Mouse (Mus musculus): Measurements from ENCODE around the gene Zbtb3.
"Not testable (repeated sequence)": the region's sequence is repeated elsewhere in the genome, so short reads cannot be mapped to it uniquely, and the experiment has no call there.

Gene Zbtb3

DNA sequence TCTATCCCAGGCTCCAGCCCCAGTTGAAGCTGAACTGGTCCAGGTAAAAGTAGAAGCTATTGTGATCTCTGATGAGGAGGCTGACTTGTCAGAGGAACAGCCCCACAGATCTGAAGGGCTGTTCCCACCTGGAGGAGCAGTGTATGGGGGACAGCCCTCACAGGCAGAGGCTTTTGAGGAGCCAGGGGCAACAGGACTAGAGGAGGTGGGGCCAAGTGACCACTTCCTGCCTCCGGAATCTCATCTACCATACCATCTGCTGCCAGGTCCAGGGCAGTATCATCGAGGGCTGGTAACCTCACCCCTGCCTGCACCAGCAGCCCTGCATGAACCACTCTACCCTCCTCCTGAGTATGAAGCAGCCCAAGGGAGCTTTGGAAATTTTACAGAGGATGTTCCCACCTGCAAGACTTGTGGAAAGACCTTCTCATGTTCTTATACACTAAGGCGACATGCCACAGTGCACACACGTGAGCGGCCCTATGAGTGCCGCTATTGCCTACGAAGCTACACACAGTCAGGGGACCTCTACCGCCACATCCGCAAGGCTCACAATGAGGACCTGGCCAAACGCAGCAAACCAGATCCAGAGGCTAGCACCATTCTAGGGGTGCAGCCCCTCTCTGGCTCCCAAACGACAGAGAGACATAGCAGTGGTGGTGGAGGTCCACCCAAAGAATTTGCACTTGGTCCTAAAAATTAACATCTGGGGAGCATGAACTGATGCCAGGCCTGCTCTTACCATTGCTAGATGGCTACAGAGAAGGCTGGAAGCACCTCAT, 1.7 kb downstream of the Zbtb3 start:
- DNase-seq (ENCODE audit: low spot score) = no peak

DNA sequence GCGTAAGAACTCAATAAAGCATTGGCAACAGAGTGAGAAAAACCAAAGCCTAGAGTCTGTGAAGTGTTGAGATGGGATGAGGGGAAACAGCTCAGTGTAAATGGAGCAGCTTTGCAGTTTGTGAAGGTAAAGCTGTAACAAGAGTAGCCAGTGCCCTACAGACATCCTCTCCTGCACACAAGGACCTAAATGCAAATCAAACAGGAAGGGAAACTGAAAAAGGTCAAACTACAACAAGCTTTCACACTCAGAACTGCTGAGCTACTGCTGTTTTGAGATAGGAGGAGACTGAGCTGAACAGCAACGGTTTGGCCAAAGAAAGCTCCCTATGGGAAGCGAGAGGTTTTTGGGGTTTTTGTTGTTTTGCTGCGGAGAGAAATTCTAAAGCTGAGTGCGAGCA, 4.5 kb downstream of the Zbtb3 start:
- no peak for DNase-seq (ENCODE audit: low spot score)

DNA sequence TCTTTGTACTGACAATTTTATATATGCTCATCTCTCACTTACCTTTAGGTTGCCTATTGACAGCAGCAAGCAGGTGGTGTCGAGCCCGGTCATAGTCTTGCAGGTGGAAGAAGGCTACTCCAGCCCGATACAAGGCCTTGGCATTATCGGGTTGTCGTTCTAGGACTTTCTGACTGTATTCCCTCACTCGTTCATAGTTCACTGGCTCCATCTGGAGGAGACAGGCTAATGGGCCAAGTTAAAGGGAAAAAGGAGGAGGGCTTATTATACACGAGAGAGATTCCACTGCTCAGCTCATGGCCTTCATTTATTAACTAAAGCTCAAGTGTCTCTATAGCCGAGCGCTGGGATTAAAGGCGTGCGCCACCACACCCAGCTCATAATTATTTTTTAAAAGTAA, 13.5 kb downstream of the Zbtb3 start:
- no peak for DNase-seq (ENCODE audit: low spot score)

DNA sequence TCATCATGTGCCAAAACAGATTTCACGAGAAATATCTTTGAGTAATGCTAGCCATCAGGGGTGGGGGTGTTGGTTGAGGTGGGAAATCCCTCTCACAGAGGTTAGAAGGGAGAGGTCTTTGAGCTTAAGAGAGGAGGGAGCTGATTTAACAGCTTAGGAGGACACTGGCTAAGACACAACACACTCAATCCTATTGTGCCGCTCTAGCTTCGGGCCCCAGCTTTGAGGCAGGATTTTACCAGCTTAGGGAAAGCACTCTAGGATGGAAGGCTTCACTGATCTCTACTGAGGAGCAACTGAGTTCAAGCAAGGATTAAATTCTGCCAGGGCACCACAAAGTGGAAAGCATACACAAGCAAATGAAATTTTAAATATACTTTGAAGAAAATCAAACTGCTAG, 14.6 kb downstream of the Zbtb3 start:
- no peak for DNase-seq (ENCODE audit: low spot score)

DNA sequence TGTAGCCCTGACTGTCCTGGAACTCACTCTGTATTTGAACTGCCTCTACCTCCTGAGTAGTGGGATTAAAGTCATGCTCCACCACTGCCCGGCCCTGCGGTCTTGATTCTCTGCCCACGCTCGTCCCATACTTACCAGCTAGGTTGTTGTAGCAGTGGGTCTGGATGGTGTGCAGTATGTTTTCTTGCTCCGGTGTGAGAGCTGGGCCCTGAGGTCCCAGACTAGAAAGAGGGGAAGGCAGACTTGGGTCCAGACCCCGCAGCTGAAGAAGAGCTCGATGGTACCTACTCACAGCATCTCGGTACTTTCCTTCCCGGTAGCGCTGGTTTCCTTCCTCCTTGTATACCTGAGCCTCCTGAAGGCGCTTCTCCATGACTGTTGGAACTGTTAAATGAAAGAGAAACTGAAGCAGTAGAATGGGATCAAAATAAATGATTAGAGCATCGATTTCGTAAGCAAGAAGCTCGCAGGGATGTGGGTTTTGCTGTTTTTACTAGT, 16.0 kb downstream of the Zbtb3 start:
- DNase-seq (ENCODE audit: low spot score) = no peak

DNA sequence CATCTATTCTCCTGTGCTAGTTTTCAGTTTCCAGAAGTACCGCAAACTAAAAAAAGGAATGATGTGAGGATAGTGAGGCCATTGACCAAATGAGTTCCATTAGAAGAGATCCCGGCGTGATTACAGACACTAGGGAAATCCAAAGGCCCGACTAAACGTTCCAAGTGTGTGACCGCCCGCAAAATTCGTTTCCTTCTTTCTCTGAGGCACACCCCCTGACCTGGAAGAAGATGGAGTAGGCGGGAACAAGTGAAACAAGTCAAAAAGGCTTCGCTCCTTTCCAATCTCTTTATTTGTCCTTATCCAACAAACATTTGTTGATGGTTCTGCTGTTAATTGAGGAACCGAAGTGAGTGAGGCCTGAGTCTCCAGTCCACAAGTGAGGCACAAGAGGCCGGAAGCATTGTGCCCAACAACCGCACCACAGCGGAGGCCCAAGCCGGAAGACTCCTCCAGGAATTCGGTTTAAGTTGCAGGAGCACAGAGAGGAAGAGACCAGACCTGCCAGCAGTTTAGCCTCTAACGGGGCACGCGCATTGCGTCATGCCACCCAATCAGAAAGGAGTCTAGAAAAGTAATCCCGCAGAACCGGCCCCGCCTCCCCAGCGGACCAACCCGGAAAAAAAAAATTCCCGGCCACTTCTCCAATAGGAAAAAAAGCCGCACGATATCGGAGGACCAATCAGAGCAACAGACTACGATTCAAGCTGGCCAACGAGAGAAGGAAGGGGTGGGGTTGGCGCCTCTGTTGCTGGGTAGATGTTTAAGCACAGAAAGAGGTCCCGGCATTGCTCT, 16.6 kb downstream of the Zbtb3 start, which contains the start of gene Ttc9c:
Gene Ttc9c (minus strand): TSS at position 533 of the 795 bp plus-strand sequence.
- peak; percentile 93 for DNase-seq (ENCODE audit: low spot score)

DNA sequence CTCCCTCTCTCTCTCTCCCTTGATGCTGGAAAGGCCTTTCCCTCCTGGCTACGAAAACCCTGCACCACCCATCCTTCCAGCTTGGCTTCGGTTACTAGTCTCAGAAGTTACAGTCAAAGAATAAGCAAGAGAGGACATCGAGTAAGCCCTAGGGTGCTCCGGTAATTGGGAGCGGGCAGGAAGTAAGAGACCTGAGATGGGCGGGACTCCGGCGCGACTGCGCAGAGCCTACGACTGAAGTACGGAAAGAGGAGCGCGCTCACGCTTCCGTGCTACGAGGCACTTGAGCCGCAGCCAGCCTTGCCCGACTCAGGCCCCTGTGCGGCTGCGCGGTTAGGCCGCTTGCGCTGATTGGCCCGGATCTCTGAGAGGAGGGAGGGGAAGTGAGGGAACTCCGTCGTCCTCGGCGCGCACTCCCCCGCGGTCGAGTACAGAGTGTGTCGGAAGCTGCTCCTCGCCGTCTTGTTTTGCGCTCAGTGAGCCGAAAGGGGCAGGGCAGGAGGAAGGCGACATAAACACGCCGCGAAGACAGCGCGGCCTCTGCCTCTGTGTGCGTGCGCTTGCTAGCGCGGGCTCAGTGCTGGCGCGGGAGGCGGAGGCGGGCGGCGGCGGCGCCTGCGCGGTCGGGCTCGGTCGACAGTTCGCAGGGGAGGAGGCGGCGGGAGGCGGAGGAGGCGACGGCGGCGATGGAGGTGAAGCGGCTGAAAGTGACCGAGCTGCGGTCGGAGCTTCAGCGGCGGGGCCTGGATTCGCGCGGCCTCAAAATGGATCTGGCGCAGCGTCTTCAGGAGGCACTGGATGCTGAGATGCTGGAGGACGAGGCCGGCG, 17.5 kb downstream of the Zbtb3 start, which contains the start of gene Hnrnpul2:
Gene Hnrnpul2 (plus strand): TSS at position 415 of the 828 bp plus-strand sequence.
- peak; percentile 94 for DNase-seq (ENCODE audit: low spot score)

DNA sequence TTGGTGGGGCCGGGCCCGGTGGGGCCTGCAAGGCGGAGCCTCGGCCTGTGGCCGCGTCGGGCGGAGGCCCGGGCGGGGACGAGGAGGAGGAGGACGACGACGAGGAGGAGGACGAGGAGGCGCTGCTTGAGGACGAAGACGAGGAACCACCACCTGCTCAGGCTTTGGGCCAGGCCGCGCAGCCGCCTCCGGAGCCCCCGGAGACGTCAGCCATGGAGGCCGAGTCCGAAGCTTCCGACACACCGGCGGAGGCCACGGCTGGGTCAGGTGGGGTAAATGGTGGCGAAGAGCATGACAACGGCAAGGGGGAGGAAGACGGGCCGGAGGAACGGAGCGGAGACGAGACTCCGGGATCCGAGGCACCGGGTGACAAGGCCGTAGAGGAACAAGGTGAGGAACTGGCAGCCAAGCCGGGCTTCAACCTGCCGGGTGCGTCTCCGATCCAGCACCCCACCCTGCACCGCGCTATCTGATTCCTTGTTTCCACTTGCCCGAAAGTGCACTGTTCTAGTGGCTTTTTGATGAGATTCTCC, 18.1 kb downstream of the Zbtb3 start:
- DNase-seq (ENCODE audit: low spot score) = no peak

DNA sequence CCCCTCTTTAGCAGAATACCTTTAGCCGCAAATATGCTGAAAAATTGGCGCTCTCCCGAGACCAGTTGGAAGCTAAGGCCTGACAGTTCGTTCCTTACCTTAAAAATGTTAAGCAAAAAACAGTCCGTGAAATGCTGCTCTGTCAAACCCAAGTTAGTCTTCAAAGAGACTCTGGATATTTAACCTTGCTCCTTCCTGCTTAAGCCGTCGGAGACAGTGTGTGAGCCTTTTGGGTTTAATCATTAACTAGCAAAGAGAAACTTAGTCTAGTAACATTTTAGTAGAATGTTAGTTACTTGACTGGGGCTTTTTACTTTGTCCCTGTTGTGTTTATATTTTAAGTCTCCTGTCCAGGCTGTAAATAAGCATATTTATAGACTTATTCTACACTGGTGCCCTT, 18.8 kb downstream of the Zbtb3 start:
- DNase-seq (ENCODE audit: low spot score) = no peak

DNA sequence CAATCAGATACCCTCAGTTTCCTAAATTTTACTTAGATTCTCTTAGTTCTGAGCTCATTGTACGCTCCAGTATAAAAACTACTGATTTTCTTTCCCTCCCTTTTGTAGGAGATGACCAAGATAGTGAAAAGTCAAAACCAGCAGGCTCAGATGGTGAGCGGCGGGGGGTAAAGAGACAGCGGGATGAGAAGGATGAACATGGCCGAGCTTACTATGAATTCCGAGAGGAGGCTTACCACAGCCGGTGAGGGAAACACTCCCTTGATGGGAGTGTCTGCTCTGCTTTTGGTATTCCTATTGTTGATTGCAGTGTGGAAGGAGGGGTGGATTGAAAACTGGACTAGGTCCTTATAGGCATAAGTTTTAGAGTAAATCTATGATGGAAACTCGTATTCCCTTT, 20.3 kb downstream of the Zbtb3 start:
- no peak for DNase-seq (ENCODE audit: low spot score)

DNA sequence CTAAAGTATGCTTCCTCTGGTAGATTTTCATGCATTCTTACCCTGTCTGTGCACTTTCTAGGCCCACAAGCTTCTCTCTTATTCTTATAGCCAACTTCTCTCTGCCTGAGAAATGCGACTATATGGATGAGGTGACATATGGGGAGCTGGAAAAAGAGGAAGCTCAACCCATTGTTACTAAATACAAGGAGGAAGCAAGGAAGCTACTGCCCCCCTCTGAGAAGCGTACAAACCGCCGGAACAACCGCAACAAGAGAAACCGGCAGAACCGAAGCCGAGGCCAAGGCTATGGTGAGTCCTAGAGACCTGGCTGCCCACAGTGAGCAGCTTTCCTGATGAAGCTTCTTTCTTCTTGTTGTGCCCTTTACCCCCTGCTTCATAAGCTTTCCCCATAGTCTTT, 27.3 kb downstream of the Zbtb3 start, which contains the start of gene AC129217.1:
Gene AC129217.1 (plus strand): TSS at position 114 of the 400 bp plus-strand sequence.
- no peak for DNase-seq (ENCODE audit: low spot score)

DNA sequence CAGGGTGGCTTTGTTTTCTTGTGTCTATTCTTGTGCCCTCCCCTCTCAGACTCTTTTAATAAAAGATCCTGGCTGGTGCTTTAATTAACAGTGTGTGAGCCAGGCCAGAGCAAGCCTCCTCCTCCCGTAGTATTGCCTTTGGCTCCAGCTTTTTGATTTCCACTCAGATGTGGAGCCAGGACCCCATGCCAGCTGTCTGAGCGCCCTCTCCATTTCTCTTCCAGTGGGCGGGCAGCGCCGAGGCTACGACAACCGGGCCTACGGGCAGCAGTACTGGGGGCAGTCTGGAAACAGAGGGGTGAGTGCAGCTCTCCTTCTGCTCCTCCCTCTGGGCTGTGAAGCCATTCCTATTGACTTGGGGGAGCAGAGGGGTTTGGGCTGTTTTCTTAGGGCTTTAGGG, 28.3 kb downstream of the Zbtb3 start:
- no peak for DNase-seq (ENCODE audit: low spot score)

DNA sequence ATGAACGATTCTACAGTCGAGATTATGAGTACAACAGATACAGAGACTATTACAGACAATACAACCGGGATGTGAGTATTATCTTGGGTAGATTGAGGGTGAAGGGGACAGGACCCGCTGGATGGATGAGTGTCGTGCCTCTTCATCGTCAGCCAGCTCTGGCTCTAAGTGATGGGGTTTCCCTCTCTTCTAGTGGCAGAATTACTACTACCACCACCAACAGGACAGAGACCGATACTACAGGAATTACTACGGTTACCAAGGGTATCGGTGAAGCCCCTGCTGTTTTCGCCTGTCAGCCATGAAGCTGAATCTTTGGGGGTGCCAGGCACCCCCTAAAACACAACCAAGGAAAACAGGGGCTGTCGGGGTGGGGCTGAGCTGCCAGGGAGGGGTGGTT, 28.9 kb downstream of the Zbtb3 start:
- no peak for DNase-seq (ENCODE audit: low spot score)

DNA sequence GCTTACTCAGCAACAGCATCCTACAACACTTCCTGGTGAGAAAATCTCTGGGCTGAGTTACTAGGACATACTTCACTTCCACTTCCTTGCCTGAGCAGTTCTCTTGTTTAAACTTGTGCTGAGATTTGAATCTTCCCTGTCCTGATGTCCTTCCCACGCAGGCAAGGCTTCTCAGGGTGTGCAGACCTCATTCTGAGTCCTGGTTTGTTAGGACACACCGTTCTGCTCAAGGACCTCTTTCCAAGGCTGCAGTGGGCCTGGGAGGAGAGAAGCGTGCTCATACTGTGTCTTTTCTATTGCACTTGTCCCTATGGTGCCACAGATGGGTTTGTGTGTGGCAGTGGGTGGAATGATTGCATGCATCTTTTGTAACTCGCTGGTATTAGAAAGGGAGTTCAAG, 30.6 kb downstream of the Zbtb3 start:
- DNase-seq (ENCODE audit: low spot score) = no peak

DNA sequence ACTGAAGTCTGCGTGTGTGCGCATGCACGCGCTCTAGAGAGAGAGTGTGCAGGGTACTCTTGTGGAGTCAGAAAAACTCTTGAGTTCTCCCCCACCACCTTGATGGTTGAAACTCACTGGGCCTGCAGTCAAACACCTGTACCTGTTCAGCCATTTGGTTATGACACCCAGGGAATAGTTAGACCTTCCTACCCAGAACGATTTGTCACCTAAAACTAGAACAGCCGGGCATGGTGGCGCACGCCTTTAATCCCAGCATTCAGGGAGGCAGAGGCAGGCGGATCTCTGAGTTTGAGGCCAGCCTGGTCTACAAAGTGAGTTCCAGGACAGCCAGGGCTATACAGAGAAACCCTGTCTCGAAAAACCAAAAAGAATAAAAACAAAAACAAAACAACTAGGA, 34.0 kb downstream of the Zbtb3 start:
- not testable (repeated sequence) for DNase-seq (ENCODE audit: low spot score)

DNA sequence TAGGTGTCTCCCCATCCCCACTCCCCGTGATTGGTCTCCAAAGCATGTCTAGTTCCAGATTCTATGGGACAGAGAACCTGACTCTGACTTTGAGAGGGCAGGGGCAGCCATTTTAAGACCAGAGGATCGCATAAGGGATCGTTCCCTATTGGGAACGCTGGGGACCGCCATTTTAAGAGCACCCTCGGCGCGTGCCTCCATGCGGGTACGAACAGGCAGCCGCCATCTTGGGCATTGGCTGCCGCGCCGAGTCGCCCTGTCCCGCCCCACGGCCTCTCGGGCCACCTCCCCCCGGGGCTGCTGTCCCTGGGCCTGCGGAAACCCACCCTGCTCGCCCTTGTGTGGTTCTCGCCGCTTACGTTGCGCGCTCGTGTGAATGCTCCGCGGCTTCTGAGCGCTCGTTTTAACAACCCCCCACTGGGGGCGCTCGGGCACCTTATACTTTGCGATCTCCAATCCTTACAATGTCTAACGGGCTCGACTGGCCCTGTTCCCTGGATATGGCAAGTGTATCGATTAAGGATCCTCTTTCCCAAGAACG, 35.0 kb downstream of the Zbtb3 start, which contains the start of gene Bscl2:
Gene Bscl2 (plus strand): TSS at position 217 of the 541 bp plus-strand sequence.
- peak; percentile 79 for DNase-seq (ENCODE audit: low spot score)

DNA sequence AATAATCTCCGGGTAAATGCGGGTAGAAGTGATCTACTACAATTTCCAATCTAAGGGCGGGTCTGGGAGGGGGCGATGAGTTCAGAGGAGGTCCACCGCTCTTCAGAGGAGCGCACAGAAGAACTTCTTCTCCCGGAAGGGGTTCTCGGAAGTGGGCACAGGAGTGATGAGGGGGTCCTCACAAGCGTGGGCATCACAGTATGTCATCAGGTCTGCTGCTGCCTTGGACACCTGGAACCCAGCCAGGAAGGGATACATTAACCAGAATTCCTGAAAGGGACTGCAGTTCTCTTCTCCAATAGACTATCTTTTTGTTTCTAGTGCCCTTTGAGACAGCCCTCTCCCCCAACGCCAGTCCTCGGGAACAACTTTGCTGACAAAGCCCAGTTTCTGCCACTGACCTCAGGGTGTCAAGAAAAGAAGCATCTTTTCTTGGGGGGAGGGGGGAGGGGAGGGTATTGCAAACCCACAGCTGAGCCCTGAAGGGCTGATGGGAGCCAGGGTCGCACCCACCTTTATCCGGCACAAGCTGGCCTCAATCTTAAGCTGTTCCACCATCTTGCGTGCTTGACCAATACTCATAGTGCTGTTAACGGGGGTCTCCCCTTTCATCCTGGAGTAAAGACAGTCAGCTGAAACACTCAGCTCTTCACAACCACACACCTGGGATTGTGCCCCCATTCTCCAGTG, 35.8 kb downstream of the Zbtb3 start:
- DNase-seq (ENCODE audit: low spot score) = no peak

DNA sequence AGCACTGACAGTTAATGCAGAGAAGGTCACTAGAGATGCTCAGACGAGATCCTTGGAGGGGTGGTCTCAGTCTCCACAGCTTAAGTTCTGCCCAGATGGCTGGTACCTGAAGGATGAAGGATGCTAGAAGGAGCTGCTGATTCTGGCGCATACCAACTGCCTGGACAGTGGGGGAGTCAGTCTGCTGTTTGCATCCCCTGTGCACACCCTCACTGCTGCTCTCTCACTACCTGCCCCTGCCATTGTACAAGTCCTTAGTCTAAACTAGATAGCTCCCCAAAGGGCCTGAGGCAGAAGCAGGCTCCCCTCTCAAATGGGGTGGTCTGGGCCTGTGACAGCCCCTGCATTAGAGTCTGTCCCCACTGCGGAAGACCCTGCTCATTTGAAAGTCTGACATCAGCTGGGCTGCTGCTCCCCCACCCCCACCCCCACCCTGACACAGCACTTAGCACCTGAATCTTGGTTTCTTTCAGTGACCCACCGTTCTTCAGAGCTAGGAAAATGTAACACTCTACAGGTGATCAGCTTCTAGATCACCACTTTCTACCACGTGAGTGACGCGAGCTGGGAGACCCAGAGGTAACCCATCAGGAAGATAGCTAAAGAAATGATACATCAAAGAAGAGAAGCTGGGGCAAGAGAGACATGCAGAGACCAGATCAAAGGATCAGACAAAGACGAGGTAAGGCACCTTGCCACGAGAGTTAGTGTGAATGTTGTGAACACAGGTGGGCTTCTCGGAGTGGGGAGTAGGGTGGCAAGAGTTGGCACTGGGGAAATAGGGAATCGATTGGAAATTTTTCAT, 37.0 kb downstream of the Zbtb3 start, which contains the start of gene Gng3:
Gene Gng3 (minus strand): TSS at position 92 of the 805 bp plus-strand sequence.
- DNase-seq (ENCODE audit: low spot score) = no peak

DNA sequence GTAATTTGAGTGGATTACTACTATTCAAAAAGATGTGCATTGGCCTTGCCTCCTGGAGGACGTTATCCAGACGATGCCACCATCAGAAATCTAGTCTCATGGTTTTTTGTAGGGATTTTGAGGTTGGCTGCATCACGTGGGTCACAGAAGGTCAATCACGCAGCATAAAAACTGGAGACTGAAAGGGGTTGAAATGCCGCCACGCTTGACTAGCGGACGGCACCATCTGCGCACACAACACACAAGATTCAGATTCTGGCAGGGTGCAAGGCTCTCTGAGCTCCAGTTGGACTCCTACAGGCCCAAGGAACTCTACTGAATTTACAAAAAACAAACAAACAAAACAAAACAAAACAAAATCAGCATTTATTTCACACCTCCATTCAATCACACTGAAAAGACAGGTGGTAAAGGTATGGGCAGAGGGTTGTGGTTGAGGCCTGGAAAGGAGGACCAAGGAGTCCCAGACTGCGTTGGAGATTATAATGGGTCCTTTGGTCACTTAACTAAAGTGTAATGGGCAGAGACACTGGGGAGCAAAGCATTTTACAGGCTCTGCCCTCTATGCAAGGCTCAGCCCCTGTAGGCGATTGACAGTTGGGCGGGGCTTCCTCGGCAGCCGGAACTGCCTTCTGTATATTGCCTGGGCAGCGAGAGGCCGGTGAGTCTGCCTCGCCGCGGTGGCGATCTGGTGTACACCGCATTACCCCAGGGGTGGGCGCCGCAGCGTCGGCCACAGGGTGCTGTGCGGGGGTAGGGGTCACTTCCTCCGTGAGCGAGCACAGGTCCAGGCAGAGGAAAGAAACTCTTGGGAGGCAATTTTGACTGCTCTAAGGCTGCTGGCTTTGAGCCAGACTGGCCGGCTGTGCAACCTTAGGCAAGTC, 37.8 kb downstream of the Zbtb3 start:
- DNase-seq (ENCODE audit: low spot score) = no peak
